Mouse (Mus musculus) layer of hippocampus, postnatal 25 days (tissue): ENCODE data around the gene Sec24b. TPM values are rescaled to one million over a fixed set of nuclear protein-coding genes. Genes with fewer than 3 reads are reported as not detected.

ENCODE experiments used
- DNase-seq, 2 experiments: peaks; one replicate each; pipeline ENCODE4 v3.0.0; 2022; ENCODE audit warnings: mixed read lengths in 2 of 2, low spot score in 1 of 2; ENCODE audit errors: extremely low spot score in 1 of 2
- total RNA-seq, 2 experiments: library from RNA; stranded (reverse); gene quantifications; 2 replicates each; pipeline ENCODE4 v1.2.3; 2021

Sec24b gene
- total RNA-seq, 2 experiments from 2014 or later, result 51.6 to 55.9 TPM

DNA sequence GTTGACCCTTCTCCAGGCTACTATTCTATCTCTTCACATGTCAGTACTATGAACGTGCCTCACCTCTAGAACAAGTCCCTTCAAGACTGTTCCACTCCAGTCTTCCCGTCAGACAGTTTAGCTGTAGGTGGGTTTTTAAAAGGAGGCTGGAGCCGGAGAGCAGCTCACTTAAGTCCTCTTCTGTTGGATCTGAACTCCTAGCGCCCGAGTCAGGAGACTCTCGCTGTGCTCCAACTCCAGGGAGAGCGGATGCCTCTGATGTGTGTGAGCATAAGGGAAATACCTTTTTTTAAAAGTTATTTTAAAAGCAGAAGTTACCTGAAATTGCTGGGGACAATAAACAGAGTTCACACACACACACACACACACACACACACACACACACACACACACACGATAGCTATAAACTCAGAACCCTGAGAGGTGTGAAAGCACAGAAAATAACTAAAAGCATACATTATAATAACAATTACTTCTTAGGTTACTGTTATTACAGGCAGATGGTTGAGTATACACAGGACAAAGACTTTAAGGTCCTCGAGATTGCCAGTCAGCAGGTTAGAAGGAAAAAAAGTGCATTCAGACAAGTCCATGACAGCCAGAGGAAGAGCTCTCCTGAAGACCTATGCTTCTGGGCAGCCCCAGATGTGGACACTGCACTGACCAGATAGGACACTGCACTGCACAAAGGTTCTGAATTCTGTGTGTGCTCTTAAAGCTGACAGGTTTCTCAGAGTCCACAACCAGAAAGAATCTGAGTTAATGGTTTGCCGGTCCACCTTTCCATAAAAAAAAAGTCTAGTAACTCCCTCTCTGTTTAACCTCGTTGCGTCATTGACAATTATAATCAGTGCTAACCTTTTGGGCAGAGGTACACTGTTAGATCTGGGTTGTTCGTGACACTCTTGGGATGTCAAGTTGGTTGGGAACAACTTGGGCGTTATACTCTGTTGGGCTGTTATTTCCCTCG is 5.7 kb downstream of the Sec24b start:
- DNase-seq, result no peak

DNA sequence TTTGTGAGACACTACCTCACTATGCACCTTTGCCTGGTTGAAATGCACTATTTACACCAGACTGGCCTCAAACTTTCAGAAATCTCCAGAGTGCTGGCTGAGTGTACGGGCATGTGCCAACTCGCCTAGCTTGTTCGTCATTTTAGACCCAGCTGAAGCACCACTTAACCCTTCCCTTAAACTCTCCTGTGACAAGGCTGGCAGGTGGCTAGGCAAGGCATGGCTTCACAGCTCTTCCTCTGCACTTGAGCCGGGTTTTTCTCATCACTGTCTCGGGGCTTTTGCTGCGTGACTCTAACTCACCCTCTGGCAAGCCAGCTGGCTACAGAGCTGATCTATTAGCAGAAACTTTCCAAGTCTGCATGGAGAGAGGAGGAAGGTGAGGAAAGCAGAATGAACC is 6.8 kb downstream of the Sec24b start:
- DNase-seq, result no peak

DNA sequence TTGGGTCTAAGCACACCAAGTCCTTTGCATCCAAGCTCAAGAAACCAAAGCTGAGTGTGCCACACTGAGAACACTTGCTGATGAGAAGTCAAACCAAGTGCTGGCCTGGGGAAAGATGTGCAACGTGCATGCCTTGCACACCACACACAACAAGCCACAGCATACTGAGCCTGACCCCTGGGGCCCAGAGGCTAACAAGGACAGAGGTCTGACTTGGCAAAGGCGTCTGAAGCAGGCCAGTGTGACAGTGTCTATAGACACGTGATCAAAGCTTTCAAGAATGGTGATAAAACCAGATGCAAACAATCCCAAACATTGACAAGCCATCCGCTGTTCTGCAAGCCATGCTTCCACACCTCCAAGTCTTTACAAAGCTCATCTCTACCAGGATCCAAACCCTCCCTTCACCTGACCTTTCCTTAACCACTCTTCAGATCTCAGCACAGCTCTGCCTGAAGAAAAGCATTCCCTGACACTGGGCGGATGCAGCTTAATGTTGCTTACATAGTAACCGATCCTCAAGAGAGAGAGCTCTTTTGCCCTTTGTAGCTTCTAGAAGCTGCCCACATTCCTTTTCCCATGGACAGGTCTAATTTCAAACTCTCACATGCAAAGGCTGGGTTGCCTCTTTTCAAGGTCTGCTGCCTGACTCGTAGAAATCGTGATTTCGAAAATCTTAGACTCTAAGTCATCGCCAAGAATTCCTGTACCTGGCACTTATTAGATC is 7.8 kb downstream of the Sec24b start:
- DNase-seq, result no peak

DNA sequence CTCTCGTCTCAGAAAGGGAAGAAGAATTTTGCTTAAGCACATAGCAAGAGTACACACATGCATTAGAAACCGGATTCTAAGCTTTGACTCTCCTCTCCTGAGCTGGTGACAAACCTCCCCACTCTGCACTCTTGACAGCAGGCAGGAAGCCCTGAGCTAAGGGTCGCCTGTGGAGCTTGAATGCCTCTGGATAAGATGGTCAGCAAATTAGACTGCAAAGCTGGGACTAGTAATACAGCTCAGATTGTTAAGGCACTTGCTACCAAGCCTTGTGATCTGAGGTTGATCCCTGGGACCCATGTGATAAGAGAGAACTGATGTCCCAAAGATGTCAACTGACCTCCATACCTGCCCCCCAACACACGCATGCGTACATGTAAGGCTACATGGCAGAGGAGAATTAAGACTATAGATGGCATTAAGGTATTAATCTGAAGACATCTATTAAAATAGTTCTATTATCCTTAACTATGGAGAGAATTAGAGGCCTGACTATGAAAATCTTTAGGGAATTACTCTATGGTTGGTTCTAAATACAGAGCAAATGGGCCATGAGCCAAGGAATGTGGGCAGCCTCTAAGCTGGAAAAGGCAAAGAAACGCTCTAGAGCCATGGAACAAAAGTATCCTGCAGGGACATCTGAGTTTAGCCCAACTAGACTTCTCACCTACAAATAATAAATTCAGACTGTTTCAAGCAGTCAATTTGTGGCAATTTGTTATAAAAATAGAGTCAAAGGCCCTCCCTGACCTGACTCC is 8.6 kb downstream of the Sec24b start:
- no peak for DNase-seq

DNA sequence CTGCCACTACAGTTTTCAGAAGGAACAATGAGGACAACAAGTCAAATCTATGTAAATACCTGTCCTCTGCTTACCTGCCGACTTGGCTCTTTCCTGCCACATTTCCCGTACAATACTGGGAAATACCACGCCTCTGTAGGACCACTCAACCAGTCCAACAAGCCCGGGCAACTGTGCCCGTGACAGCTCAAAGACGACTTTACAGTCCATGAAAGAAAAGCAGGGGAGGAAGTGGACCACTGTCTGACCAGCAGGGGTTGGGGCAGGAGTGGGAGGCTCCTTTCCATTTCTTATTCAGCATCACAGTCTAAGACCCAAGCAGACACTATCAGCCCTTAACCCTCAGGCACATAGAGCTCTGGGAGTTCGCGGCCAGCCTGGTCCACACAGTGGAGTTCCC is 9.2 kb downstream of the Sec24b start:
- no peak for DNase-seq

DNA sequence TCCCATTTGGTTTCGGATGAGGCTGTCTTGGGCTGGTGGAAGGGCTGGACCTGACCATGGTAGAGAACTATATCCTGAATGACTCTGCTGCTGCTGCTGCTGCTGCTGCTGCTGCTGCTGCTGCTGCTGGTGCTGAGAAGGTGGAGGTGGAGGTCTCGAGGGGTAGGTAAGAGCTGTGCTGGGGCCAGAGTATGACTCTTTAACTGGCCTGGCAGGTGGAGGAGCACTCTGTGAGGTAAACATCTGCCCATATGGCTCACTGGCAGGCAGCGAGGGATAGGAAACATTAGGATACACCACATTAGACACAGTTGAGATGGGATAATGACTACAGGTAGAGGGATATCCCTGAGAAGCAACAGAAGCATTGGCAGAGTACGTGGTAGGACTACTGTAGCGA is 20.6 kb downstream of the Sec24b start:
- no peak for DNase-seq

DNA sequence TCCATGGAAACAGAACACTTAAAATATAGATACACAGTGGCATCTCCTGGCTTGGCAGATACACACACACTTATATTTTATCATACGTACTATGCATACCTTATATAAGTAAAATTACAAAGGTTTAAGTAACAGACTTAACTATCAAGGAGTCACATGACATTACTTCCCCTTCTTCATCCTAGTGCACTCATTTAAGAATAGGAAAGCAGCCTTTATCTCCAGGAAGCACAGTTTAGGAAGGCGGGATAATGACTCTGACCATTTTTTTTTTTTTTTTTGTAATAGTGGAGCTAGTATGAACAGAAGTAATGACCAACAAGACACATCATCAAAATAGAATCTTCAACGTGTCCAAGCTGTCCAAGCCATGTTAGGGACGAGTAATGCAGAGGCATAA is 21.3 kb downstream of the Sec24b start:
- no peak for DNase-seq

DNA sequence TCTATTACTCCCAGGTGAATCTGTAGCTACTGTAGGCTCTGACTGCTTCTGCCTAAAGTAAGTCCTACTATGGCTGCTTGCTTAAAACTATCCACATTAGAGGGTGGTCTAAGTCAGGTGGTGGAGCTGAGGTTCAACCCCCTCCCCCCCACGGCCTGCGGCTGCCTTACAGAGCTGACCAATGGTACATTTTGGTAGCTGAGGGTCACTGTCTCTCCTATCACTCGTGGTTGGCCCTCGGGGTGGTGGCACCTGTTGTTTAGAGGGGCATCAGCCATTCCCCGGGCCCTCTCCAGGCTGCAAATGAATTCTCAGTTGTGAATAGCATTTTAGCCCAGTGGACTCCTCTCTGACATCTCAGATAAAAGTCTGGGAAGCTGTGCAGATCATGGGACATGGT is 32.6 kb downstream of the Sec24b start:
- no peak for DNase-seq

DNA sequence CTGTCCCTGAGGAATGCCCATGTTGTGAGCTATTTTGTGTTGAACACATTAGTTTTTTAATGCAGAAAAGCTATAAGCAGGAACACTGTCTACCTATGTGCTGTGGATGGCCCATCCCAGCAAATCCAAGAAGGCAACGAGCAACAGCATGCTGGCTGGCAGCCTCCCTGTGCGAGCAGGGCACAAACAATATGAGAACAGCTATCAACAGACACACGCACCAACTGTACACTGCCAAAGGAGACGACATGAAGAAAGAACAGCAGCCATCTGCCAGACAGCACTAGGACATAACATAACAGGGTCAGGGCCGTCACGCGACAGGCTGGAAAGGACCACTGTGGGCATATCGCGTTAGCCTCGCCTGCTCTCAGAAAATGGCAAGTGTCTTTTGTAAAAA is 35.2 kb downstream of the Sec24b start:
- DNase-seq, result no peak

DNA sequence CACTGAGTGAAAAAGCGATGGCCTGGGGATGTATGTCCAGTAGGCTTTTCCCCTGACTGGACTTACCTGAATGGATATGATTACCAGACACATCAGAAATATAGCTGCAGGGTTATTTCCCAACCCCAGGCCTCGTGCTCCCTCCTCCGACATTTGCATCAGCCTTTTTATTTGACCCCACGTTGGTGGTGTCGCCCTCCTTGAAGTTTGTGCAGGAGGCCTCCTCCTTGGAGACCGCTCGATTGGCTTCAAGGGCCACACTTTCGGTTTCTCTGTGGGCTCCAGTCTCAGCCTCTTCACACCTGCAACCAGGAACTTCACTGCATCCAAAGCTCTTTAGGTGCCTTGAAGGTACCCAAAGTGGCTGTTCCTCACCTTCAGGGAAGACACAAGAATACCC is 35.8 kb downstream of the Sec24b start:
- DNase-seq, result no peak

DNA sequence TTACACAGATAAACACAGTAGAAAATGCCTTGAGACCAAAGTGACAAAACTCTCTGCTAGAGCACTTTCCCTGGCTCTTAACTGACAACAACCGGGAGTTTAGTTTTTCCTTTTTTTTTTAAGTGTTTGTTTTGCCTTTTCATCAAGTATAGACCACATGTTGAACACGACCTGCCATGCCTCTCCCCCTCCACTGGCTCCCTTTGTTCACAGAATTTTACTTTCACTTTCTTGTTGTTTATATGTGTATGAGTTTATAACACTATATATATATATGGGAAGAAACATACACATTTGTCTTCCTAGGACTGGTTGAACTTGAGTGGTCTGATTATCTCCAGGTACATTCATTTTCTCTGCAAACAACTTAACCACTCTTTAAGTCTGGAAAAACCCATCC is 48.4 kb downstream of the Sec24b start:
- no peak for DNase-seq

DNA sequence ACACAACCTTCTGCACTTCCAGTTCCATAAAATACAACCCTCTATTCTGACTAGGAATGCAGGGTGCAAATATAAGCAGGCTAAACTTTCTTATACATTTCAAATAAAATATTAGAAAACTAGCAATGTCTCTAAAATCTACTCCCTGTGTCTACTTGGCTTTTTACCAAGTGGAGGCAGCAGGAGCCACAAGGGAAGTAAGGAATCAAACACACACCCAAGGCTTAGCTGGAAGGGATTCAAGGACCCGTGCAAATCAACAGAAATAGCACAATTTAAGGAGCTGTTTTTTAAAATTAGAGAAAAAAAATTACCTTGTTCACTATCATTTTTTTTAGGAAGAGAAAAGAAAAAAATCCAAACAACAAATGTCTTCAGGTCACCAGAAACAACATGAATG is 50.1 kb downstream of the Sec24b start:
- no peak for DNase-seq

DNA sequence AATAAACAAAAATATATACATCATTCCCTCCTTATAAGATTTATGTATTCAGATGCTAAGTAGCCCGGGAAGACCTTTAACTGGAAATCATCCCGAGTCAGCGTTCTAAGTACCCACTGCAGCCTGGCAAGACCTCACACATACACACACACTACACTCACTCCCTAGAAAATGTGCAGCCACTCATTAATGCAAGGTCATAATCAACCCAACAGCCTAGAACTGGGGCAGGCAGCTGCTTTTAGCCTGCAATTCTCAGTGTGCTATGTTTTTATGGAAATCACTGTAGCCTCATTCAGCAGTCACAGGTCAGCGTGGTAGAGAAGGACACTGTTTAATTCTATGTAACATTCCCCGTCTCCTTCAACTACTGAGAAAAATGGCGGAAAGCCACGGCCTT is 55.2 kb downstream of the Sec24b start:
- DNase-seq, result no peak

DNA sequence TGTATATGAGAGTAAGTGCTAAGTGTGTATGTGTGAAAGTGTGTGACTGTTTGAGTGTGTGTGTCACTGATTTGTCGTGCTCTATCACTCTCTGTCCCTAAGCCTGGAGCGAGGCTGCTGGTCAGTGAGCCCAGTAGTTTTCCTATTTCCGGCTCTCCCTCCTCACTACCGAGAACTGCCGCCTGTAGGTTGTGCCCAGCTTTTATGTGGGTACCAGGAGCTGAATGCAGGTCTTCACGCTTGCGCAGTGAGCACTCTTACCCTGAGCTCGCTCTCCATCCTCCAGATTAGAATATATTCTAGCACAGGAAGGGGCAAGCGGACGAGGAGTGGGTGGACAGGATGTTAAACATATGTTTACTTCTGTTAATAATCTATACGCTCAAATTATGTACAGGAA is 60.4 kb downstream of the Sec24b start:
- no peak for DNase-seq

DNA sequence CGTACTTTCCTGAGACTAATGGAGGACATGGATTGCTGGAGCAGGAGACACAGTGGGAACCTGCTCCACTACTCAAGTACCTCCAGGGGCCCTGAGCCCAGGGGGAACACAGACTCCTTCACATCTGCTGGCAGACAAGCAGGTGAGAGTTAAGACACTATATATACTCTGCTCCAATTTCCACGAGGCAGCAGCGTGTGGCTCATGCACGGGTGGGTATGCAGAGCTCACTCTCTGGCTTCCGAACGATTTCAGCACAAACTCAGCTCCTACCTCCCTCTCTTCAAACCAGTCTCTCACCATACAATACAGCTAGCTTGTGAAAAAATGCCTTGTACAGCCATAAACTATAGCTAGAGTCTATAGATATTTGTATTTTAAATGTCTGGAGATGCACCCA is 62.8 kb downstream of the Sec24b start:
- no peak for DNase-seq

DNA sequence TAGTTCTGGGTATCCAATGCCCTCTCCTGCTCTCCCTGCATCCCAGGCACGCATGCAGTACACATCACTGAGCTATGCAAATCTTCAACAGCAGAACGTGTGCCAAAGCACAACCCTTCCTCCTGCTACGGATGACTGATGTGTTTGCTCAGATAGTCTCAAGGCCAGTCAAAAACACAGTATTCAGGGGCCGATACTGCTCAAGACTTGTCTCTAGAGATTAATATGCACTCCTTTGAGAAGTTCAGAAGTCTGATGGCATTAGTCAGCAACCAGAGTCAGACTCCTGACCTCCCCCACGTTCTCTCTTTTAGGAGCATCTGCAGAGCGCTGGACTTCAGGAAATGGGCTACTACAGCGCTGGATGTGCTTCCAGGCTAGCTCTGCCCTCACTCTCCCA is 63.4 kb downstream of the Sec24b start:
- DNase-seq, result no peak

DNA sequence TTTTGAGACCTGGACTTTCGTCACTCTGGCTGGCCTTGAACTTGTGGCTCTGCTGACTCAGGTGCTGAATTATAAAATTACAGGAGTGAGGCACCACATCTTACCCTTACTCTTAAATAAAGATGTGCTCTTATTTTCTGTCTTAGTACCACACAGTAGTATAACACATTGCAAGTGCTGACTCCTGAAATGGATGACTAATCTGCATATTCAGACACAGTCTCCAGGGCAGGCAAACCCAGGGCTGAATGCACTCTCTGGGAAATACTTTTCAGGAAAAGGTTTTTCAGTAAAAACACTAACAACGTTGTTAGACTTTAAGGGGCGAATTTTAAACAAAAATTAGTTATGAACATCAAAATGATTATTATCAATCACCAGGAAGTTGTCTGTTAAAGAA is 64.0 kb downstream of the Sec24b start:
- no peak for DNase-seq

DNA sequence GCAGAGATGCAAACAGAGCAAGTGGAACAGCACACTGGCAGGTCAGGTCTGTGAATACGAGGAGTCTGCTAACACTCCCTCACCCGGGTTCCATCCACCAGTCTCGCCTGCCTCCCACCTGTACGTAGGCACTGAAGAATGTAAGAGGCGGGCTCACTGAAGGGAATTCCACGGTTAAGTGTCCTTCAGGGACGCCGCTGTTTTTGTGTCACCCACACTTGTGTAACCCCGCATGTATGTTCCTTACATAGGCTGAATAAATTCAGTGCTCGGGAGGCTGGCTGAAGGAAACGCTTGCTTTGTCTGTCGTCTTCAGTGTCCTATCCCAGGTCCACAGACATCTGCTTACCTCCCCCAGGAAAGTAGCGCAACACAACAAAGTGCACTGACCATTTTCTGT is 74.1 kb downstream of the Sec24b start:
- DNase-seq, result no peak

DNA sequence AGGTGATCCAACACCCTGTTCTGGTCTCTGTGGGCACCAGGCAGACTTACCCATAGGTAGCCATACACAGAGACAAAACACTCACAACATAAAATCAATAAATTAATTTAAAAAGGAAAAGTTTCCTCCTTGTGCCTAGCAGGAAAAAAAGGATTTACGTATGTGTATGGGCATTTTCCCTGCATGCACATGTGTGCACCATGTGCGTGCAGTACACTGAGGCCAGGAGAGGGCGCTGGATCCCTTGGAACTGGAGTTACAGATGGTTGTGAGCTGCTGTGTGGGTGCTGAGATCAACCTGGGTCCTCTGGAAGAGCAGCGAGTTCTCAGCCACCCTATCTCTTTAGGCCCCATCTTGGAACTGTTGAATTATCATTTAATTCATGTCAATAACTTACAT is 76.0 kb downstream of the Sec24b start:
- DNase-seq, result no peak

DNA sequence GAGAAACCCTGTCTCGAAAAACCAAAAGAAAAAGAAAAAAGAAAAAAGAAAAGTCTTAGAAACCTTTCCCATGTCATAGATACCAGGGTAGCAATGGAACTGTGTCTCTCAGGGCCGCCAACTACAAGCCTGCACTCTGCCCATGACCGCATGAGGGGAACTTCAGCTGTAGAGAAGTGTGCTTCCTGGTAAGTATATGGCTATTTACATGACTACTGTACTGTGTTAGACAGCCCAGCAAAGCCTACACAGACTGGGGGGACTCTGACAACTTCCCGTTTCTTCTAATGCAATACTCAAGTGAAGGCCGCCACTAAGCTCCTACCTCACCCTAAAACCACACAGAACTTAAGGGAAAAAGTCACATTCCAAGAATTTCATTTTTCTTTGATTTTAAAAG is 76.6 kb downstream of the Sec24b start:
- DNase-seq, result no peak

DNA sequence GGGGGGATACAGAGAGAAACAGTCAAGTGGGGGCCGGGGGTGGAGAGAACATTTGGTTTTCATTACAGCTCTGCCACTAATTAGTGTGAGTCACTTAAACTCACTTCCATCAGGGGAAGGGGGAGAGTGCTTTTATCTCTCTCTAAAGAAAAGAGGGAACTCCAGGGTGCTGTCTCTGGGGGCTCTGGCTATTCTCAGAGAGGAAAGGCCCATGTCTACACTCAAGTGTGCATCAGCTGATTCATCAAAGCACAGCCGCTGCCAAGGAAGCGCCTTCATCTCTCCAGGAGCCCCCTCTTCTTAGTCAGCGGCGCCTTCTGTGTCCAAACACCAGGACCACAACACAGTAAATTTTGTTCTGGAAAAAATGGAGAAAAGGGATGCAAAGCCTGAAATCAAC is 79.1 kb downstream of the Sec24b start:
- no peak for DNase-seq
